Mouse (Mus musculus) splenic B cell, adult 2 months (primary cell): ENCODE results near the gene Ttc9c.

Source experiments
- DNase-seq: peaks from one replicate; pipeline ENCODE4 v3.0.0-alpha.2; 2011; ENCODE audit warnings: low read depth, low spot score
- H3K27me3 ChIP-seq: 2 replicates; pipeline ENCODE4 v1.6.1; 2012; ENCODE audit warnings: mild to moderate bottlenecking, low read length, moderate library complexity, mixed read lengths; ENCODE audit not compliant: control insufficient read depth, poor library complexity, insufficient read depth, severe bottlenecking
- H3K36me3 ChIP-seq: 2 replicates; pipeline ENCODE4 v1.6.1; 2012; ENCODE audit warnings: mild to moderate bottlenecking, low read length, moderate library complexity, mixed read lengths; ENCODE audit not compliant: control insufficient read depth, poor library complexity, insufficient read depth, severe bottlenecking

Ttc9c gene

DNA sequence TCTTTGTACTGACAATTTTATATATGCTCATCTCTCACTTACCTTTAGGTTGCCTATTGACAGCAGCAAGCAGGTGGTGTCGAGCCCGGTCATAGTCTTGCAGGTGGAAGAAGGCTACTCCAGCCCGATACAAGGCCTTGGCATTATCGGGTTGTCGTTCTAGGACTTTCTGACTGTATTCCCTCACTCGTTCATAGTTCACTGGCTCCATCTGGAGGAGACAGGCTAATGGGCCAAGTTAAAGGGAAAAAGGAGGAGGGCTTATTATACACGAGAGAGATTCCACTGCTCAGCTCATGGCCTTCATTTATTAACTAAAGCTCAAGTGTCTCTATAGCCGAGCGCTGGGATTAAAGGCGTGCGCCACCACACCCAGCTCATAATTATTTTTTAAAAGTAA lies 3.3 kb downstream of the Ttc9c start:
- Histone ChIP-seq H3K36me3 (peaks cover 12% of the 10 kb centered on the region; the same call in 1 of the 2 replicates), H3K27me3 (no peaks in the 10 kb centered on the region)
- no peak for DNase-seq

GRCm38 (mm10) chr19:8806810-8807209 lies 12.3 kb downstream of the Ttc9c start:
- H3K27me3 ChIP-seq, result no peaks in the 10 kb centered on the region
- peaks cover 3% of the 10 kb centered on the region for H3K36me3 ChIP-seq
- peak; percentile 65 for DNase-seq

- Histone ChIP-seq H3K36me3 (no peaks in the 10 kb centered on the region), H3K27me3 (no peaks in the 10 kb centered on the region)
- DNase-seq, result no peak
Measured at GRCm38 (mm10) chr19:8803879-8804660, 15.1 kb downstream of the Ttc9c start.

DNA sequence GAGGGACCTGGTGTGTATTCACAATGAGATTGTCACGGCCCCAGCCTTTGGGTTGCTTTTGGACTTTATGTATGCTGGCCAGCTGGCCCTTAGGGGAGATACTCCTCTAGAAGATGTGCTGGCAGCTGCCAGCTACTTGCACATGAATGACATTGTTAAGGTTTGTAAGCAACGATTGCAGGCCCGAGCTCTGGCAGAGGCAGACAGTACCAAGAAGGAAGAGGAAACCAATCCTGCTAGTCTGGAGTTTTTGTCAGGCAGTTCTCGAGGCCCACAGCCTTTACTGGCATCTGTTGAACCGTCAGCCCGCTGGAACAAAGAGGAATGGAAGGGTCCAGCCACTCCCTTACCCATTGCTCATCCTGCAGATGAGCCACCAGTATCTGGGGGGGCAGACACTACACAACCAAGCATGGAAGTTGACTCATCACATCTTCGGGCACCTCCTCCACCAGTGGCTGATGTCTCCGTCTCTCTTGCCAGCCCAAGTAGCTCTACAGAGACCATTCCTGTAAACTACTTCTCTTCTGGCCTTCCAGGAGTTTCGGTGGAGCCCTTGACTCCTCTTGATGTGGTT lies 15.8 kb downstream of the Ttc9c start:
- no peaks in the 10 kb centered on the region for H3K36me3 ChIP-seq
- DNase-seq, result no peak
- no peaks in the 10 kb centered on the region for H3K27me3 ChIP-seq

DNA sequence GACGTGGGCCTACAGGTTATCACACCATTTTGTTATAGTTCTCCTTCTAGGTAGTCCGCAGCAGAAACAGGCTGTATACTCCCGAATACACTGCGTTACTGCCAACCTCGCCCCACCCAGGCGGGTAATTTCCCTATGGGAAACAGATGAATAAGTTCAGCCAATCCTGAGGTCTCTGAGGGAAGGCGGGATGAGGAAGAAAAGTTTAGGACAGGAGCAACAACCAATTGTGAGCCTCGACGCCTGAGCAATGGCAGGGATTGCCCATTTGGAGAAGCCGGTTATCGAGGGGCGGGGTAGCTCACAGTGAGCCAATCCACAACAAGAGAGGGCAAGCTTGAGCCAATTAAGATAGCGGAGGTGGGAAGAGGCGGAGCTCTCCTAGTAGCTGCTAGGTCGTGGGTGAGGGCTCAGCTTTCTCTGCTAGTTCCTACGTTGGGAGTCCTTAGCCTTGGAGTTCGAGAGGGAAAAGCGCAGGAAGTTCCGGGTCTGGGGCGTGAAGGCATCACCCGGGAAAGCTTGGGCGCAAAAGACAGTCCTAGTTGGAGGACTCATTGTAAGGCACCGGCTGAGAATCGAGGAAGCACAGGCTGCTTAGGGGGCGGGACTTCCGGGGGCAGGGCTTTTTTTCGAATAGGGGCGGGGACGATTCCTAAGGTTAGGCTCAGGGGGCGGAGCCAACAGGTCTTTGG lies 16.9 kb downstream of the Ttc9c start, which contains the start of gene Zbtb3:
Gene Zbtb3 (plus strand): TSS at position 426 of the 692 bp plus-strand sequence.
- Histone ChIP-seq H3K36me3 (0 out of 2 replicates have a peak, but pooled peaks cover under 1% of the 10 kb centered on the region), H3K27me3 (no peaks in the 10 kb centered on the region)
- DNase-seq, result peak; percentile 97

DNA sequence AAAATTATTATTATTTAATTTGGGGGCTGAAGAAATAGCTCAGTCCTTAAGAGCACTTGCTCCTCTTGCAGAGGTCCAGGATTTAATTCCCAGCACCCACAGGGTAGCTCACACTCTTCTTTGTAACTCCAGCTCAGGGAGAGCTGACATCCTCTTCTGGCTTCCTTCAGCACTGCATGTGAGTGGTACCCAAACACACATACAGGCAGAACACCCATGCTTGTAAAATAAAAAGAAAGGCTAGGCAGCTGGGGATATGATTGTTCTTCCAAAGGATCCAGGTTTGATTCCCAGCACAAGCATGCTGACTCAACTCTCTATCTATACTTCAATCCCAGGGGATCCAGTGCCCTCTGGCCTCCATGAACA lies 20.2 kb downstream of the Ttc9c start:
- Histone ChIP-seq H3K36me3 (peaks cover 11% of the 10 kb centered on the region; the same call in 1 of the 2 replicates), H3K27me3 (no peaks in the 10 kb centered on the region)
- DNase-seq, result no peak

DNA sequence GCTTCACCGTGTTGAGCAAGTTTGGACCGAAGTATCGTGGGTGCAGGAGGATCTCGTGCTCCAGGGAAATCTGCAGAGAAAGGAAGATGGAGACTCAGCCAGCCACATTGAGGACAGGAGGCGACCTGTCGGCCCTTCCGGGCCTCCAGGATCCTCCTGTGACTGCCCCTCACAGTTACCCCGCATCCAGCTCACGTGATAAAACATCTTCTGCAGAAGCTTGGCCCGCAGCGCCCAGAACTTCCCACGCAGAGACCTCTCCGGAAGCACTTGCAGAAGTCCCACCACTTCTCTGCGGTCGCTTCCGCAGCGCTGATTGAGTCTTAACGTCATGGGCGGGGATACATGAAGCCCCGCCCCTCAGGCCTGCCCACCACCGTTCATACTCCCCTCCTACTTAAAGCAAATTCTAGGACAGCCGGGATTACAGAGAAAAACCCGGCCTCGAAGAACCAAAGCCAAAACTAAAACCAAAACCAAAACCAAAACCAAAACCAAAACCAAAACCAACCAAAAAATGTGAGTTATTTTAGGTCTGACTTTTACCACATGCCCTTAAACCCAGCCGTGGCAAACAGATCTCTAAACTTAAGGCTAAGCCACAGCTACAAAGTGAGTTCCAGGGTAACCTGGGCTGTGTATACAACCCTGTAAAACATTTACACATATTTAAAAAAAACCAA lies 20.7 kb downstream of the Ttc9c start, which contains the start of gene Polr2g:
Gene Polr2g (minus strand): TSS at position 314 of the 683 bp plus-strand sequence.
- DNase-seq, result peak; percentile 93
- peaks cover 17% of the 10 kb centered on the region for H3K36me3 ChIP-seq
- no peaks in the 10 kb centered on the region for H3K27me3 ChIP-seq

- peaks cover 24% of the 10 kb centered on the region for H3K36me3 ChIP-seq
- no peaks in the 10 kb centered on the region for H3K27me3 ChIP-seq
- DNase-seq, result no peak
Measured at GRCm38 (mm10) chr19:8790171-8790570, 29.0 kb downstream of the Ttc9c start.

- Histone ChIP-seq H3K36me3 (peaks cover 17% of the 10 kb centered on the region), H3K27me3 (no peaks in the 10 kb centered on the region)
- DNase-seq, result no peak
Measured at GRCm38 (mm10) chr19:8789171-8789570, 30.0 kb downstream of the Ttc9c start.

GRCm38 (mm10) chr19:8788521-8788920 lies 30.6 kb downstream of the Ttc9c start:
- no peak for DNase-seq
- peaks cover 12% of the 10 kb centered on the region for H3K36me3 ChIP-seq
- no peaks in the 10 kb centered on the region for H3K27me3 ChIP-seq

GRCm38 (mm10) chr19:8786008-8786781 lies 32.9 kb downstream of the Ttc9c start, which contains the start of gene Taf6l:
TSS of gene Taf6l (minus strand) at chr19:8786417.
- Histone ChIP-seq H3K27me3 (no peaks in the 10 kb centered on the region), H3K36me3 (no peaks in the 10 kb centered on the region)
- DNase-seq, result peak; percentile 97

- H3K27me3 ChIP-seq, result no peaks in the 10 kb centered on the region
- DNase-seq, result no peak
- no peaks in the 10 kb centered on the region for H3K36me3 ChIP-seq
Measured at GRCm38 (mm10) chr19:8774951-8775421, 44.1 kb downstream of the Ttc9c start.

- peak; percentile 96 for DNase-seq
- no peaks in the 10 kb centered on the region for H3K36me3 ChIP-seq
- H3K27me3 ChIP-seq, result no peaks in the 10 kb centered on the region
Measured at GRCm38 (mm10) chr19:8774086-8774835, 44.9 kb downstream of the Ttc9c start, which contains the start of gene Tmem179b. TSS of gene Tmem179b (minus strand) at chr19:8774467.
